Mouse (Mus musculus) kidney, adult 2 months (tissue): Measurements from ENCODE around the gene Slc26a8.

Experiments
- CTCF ChIP-seq: fragments of 200-500 bp; conservative IDR thresholded peaks from 2 replicates; pipeline ENCODE4 v1.5.1; 2011; ENCODE audit warnings: low read depth, mild to moderate bottlenecking, control low read depth, low read length, moderate library complexity, mixed read lengths; ENCODE audit not compliant: insufficient read depth, insufficient read length
- POLR2A ChIP-seq: fragments of 200-500 bp; IDR thresholded peaks from one replicate; pipeline ENCODE4 v1.6.1; 2011; ENCODE audit warnings: low read depth, low read length, control low read depth

- no peak for TF ChIP-seq POLR2A
- no peak for TF ChIP-seq CTCF
Measured at GRCm38 (mm10) chr17:28699789-28700188, 9.8 kb upstream of the Slc26a8 start.
